Mouse (Mus musculus) embryonic fibroblast, embryonic 13.5 days (primary cell): Measurements from ENCODE around the gene Rsu1.

ENCODE experiments used
- CTCF ChIP-seq: IDR thresholded peaks from 2 replicates; pipeline ENCODE4 v1.5.1; 2011; ENCODE audit warnings: mild to moderate bottlenecking, control low read depth, low read length, moderate library complexity, borderline replicate concordance; ENCODE audit not compliant: insufficient read depth
- POLR2A ChIP-seq: IDR thresholded peaks from 2 replicates; pipeline ENCODE4 v1.6.1; 2011; ENCODE audit warnings: low read depth, mild to moderate bottlenecking, control low read depth, low read length, moderate library complexity

DNA sequence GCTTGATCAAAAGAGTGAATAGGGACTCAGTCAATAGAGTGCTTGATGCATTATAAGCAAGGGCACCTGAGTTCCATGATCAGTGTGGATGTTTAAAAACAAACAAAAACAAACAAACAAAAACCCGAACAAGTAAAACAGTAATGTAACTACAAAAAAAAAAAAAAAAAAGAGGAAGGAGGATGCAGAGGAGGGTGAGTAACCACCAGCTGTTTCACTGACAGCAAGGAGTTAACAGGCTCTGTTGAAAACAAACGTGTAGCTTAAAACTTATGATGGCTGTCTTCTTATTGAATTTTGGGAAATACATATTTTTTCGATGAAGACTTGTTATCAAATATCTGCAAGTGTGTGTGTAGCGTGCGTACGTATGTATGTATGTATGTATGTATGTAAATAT is 222.6 kb downstream of the Rsu1 start:
- TF ChIP-seq POLR2A (no peak), CTCF (no peak)
